Mouse (Mus musculus) midbrain, embryonic 15.5 days (tissue): ENCODE measurements around the gene Cxcr6. TPM values are rescaled to one million over a fixed set of nuclear protein-coding genes. Genes with fewer than 3 reads are reported as not detected.
"Not testable (repeated sequence)": the region's sequence is repeated elsewhere in the genome, so short reads cannot be mapped to it uniquely, and the experiment has no call there.

Experiments used
- ATAC-seq: fragments of 200-750 bp; cut with Nextera tagmentation; replicated peaks from 2 replicates; pipeline ENCODE4 v1.8.0; 2017; ENCODE audit warnings: moderate TSS enrichment
- H3K27ac ChIP-seq: fragments of 300-500 bp; sonication (generic); 2 replicates; pipeline ENCODE4 v1.5.1; 2015; ENCODE audit warnings: mild to moderate bottlenecking, inconsistent platforms
- H3K27me3 ChIP-seq: fragments of 300-500 bp; sonication (generic); replicated peaks from 2 replicates; pipeline ENCODE4 v1.6.1; 2015; ENCODE audit warnings: inconsistent platforms
- H3K36me3 ChIP-seq: fragments of 300-500 bp; sonication (generic); replicated peaks from 2 replicates; pipeline ENCODE4 v1.6.1; 2015; ENCODE audit warnings: inconsistent platforms
- H3K4me1 ChIP-seq: fragments of 300-500 bp; sonication (generic); 2 replicates; pipeline ENCODE4 v1.6.1; 2015; ENCODE audit warnings: inconsistent platforms
- H3K4me2 ChIP-seq: fragments of 300-500 bp; sonication (generic); 2 replicates; pipeline ENCODE4 v1.6.1; 2015; ENCODE audit warnings: inconsistent platforms, mild to moderate bottlenecking, moderate library complexity
- H3K4me3 ChIP-seq: fragments of 300-500 bp; sonication (generic); 2 replicates; pipeline ENCODE4 v1.5.1; 2015; ENCODE audit warnings: mild to moderate bottlenecking, inconsistent platforms
- H3K9ac ChIP-seq: fragments of 300-500 bp; sonication (generic); 2 replicates; pipeline ENCODE4 v1.6.1; 2015; ENCODE audit warnings: mild to moderate bottlenecking, inconsistent platforms
- H3K9me3 ChIP-seq: fragments of 300-500 bp; sonication (generic); 2 replicates; pipeline ENCODE4 v1.6.1; 2016; ENCODE audit warnings: inconsistent platforms
- WGBS: fragments of 180-500 bp; shearing (Covaris S2); methylation state at CpG from one replicate; pipeline ENCODE4 v1.1.7; 2015; ENCODE audit warnings: mixed read lengths; 5-methylcytosine and 5-hydroxymethylcytosine counted together
- polyA plus RNA-seq: library from polyadenylated mRNA; unstranded; fragments of >200 nt; fragmentation: Nextera tagmentation; extraction: Ambion mirVana; gene quantifications from 2 replicates; pipeline ENCODE4 v1.2.1, GENCODE M21; 2015

The Cxcr6 gene
- polyA plus RNA-seq, result 0.19 and 0.23 TPM in 2 replicates

GRCm38 (mm10) chr9:123806267-123806666 is at the start of gene Cxcr6:
Gene Cxcr6, plus strand, starts transcription at chr9:123806475.
- H3K27ac ChIP-seq, result no peak within 1 kb of the TSS
- no peak within 1 kb of the TSS for H3K4me3 ChIP-seq
- H3K4me2 ChIP-seq, result no peak within 1 kb of the TSS
- WGBS, result 91% methylated on average over 5 of the region's 5 CpGs
- H3K27me3 ChIP-seq, result no peaks in the 10 kb centered on the region
- no peaks in the 10 kb centered on the region for H3K4me1 ChIP-seq
- H3K9ac ChIP-seq, result no peak within 1 kb of the TSS
- no peak for ATAC-seq
- no peaks in the 10 kb centered on the region for H3K9me3 ChIP-seq
- no peaks in the 10 kb centered on the region for H3K36me3 ChIP-seq

DNA sequence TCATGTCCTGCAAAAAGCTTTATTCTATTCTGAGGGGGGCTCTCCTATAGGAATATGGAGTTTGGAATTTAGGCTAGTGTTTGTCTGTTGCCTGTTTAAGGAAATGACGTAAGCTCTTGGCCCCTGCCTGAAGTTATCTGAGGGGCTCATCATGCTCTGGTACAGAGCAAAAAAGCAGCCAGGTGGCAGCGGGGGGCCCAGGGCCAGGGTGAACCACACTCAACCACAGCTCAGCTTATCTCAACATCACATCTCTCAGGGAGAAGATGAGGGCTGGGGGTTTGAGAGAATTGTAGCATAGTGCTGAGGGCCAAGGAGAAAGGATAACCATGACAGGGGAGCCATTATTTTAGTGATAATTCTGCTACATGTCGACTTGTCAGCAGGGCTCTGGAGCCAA is 49.5 kb upstream of the Cxcr6 start:
- Histone ChIP-seq H3K36me3 (no peaks in the 10 kb centered on the region), H3K27me3 (no peaks in the 10 kb centered on the region), H3K9ac (no peak overlapping the region), H3K4me2 (no peak overlapping the region), H3K4me3 (no peak overlapping the region), H3K9me3 (no peaks in the 10 kb centered on the region), H3K27ac (no peak overlapping the region), H3K4me1 (no peaks in the 10 kb centered on the region)
- 91% methylated on average over 3 of the region's 3 CpGs for WGBS
- ATAC-seq, result no peak

DNA sequence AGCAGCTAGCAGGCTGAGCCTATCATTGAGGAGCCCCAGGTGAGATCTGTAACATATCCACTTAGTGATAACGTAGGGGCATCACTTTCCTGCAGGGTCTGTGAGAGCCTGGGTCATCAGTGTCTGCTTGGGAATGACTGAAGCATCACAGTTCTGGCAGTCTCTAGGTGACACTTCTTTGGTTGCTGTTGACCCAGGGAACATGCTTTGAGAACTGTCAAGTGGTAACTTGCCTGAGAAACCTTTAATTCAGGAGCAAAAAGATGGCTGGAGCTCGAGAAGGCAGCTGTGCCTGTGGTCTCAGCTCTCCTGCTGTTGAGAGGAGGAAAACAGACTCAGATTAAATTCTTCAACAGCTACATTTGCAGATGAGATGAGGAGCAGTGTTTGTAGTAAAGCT is 48.9 kb upstream of the Cxcr6 start:
- H3K9ac ChIP-seq, result no peak overlapping the region
- no peak overlapping the region for H3K4me3 ChIP-seq
- no peak overlapping the region for H3K27ac ChIP-seq
- H3K4me1 ChIP-seq, result no peaks in the 10 kb centered on the region
- ATAC-seq, result no peak
- no peaks in the 10 kb centered on the region for H3K9me3 ChIP-seq
- WGBS, result 58% methylated on average over 2 of the region's 2 CpGs
- H3K36me3 ChIP-seq, result no peaks in the 10 kb centered on the region
- no peak overlapping the region for H3K4me2 ChIP-seq
- H3K27me3 ChIP-seq, result no peaks in the 10 kb centered on the region

DNA sequence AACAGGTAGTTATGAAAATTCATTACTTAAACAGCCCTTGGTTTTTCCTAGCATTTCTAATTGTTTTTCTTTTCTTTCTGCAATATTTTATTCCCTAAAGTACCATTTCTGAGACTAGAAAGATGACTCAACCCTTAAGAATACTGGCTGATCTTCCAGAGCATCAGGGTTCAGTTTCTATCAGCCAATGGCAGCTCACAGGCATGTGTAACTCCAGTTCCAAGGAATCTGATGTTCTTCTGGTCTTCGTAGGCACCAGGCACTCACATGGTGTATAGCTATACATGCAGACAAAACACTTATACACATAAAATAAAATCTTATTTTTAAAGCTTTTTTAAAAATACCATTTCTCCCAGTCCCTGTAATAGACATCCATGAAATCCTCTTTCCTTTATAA is 48.1 kb upstream of the Cxcr6 start:
- no peak overlapping the region for H3K9ac ChIP-seq
- no peaks in the 10 kb centered on the region for H3K36me3 ChIP-seq
- no peak overlapping the region for H3K4me2 ChIP-seq
- 82% methylated on average over 1 of the region's 1 CpGs for WGBS
- ATAC-seq, result no peak
- H3K9me3 ChIP-seq, result no peaks in the 10 kb centered on the region
- no peaks in the 10 kb centered on the region for H3K27me3 ChIP-seq
- no peaks in the 10 kb centered on the region for H3K4me1 ChIP-seq
- no peak overlapping the region for H3K4me3 ChIP-seq
- H3K27ac ChIP-seq, result no peak overlapping the region

GRCm38 (mm10) chr9:123758645-123759044 is 47.6 kb upstream of the Cxcr6 start:
- no peaks in the 10 kb centered on the region for H3K4me1 ChIP-seq
- H3K36me3 ChIP-seq, result no peaks in the 10 kb centered on the region
- H3K27ac ChIP-seq, result no peak overlapping the region
- no peaks in the 10 kb centered on the region for H3K9me3 ChIP-seq
- WGBS, result 74% methylated on average over 4 of the region's 4 CpGs
- H3K27me3 ChIP-seq, result no peaks in the 10 kb centered on the region
- H3K9ac ChIP-seq, result no peak overlapping the region
- H3K4me3 ChIP-seq, result no peak overlapping the region
- H3K4me2 ChIP-seq, result no peak overlapping the region
- ATAC-seq, result no peak

- no peak overlapping the region for H3K4me3 ChIP-seq
- no peak for ATAC-seq
- no peaks in the 10 kb centered on the region for H3K4me1 ChIP-seq
- H3K36me3 ChIP-seq, result no peaks in the 10 kb centered on the region
- no peak overlapping the region for H3K27ac ChIP-seq
- WGBS, result 86% methylated on average over 3 of the region's 3 CpGs
- H3K27me3 ChIP-seq, result no peaks in the 10 kb centered on the region
- no peak overlapping the region for H3K4me2 ChIP-seq
- H3K9ac ChIP-seq, result no peak overlapping the region
- no peaks in the 10 kb centered on the region for H3K9me3 ChIP-seq
Measured at GRCm38 (mm10) chr9:123760806-123761205, 45.5 kb upstream of the Cxcr6 start.

DNA sequence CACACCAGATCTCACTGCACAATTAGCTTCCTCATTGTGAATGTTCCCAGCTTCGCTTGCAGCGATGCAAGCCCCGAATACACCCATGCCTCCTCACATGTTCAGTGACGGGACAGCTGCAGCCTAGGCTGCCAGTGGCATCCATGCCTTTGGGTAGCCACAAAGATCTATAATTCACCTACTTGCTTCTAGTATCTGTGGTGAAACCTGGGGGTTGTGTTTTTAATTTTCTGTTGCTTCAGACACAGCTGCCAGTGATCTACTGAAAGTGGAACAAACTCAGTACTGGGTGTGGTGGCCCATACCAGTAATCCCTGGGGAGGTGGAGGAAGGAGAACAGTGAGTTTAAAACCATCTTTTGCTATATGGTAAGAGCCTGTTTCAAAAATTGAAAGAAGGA is 43.4 kb upstream of the Cxcr6 start:
- WGBS, result 90% methylated on average over 4 of the region's 4 CpGs
- Histone ChIP-seq H3K27me3 (no peaks in the 10 kb centered on the region), H3K4me2 (no peak overlapping the region), H3K4me1 (no peaks in the 10 kb centered on the region), H3K36me3 (no peaks in the 10 kb centered on the region), H3K9ac (no peak overlapping the region), H3K4me3 (no peak overlapping the region), H3K27ac (no peak overlapping the region), H3K9me3 (no peaks in the 10 kb centered on the region)
- ATAC-seq, result no peak

DNA sequence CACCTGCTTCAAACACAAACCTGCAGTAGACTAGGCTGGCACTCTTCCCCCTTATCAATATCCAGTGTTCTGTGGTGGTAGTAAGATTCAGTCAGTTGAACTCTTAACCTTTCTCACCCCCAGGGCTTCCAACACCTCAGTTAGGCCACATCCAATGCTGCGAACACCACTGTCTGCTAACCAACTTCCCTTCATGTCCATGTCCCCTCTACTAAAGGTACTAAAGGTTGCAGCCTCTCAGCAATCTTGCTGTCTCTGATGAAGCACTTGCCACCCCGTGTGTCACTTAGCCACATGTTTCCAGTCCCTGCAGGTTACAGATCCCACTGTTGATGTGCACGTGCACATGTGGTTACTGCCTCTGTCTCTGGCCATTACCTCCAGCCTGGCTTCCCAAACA is 42.5 kb upstream of the Cxcr6 start:
- H3K27ac ChIP-seq, result no peak overlapping the region
- no peaks in the 10 kb centered on the region for H3K27me3 ChIP-seq
- H3K36me3 ChIP-seq, result no peaks in the 10 kb centered on the region
- no peaks in the 10 kb centered on the region for H3K4me1 ChIP-seq
- H3K4me3 ChIP-seq, result no peak overlapping the region
- H3K4me2 ChIP-seq, result no peak overlapping the region
- no peak for ATAC-seq
- WGBS, result 84% methylated on average over 3 of the region's 3 CpGs
- no peaks in the 10 kb centered on the region for H3K9me3 ChIP-seq
- no peak overlapping the region for H3K9ac ChIP-seq

- H3K27me3 ChIP-seq, result no peaks in the 10 kb centered on the region
- H3K4me1 ChIP-seq, result no peaks in the 10 kb centered on the region
- no peak overlapping the region for H3K4me2 ChIP-seq
- H3K9ac ChIP-seq, result no peak overlapping the region
- H3K36me3 ChIP-seq, result no peaks in the 10 kb centered on the region
- no peaks in the 10 kb centered on the region for H3K9me3 ChIP-seq
- WGBS, result 87% methylated on average over 3 of the region's 3 CpGs
- H3K4me3 ChIP-seq, result no peak overlapping the region
- no peak for ATAC-seq
- no peak overlapping the region for H3K27ac ChIP-seq
Measured at GRCm38 (mm10) chr9:123766996-123767395, 39.3 kb upstream of the Cxcr6 start.

DNA sequence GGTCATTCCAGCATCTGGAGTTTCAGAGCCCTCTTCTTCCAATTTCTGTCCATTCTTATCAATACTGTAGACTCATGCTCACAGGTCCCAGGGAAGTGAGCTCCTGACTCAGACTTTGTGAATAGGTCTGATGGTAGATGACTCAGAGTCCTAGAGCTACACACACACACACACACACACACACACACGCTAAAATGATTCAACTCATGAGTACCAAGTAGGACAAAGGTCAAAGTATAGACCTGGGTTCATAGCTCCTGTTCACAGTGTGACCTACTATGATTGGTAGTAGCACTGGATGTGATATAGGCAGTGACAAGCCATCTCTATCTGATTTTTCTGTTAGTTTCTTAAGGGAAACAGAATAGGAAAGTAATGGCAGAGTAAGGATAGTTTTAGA is 37.8 kb upstream of the Cxcr6 start:
- no peak overlapping the region for H3K4me3 ChIP-seq
- no peak overlapping the region for H3K9ac ChIP-seq
- no peaks in the 10 kb centered on the region for H3K27me3 ChIP-seq
- no peak for ATAC-seq
- H3K36me3 ChIP-seq, result no peaks in the 10 kb centered on the region
- no peaks in the 10 kb centered on the region for H3K9me3 ChIP-seq
- H3K27ac ChIP-seq, result no peak overlapping the region
- H3K4me1 ChIP-seq, result no peaks in the 10 kb centered on the region
- 53% methylated on average over 1 of the region's 1 CpGs for WGBS
- H3K4me2 ChIP-seq, result no peak overlapping the region

DNA sequence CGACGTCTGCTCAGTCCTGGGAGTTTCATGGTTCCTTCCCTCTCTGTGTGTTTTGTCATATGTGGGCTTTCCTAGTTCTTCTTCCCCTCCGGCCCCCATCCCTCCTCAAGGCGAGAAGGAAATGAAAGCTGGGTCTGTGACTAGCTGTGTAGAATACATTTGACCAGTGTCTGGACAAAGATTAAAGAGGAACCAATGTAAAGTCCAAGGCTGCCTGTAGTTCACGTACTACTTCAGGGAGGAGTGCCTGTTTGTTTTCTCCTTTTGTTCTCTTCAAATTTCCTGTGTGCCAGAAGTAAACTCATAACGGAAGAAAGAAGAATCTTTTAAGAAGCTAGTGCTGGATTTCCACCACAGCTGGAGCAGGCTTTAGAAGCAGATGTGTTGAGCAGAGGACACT is 36.7 kb upstream of the Cxcr6 start:
- no peak for ATAC-seq
- Histone ChIP-seq H3K9ac (no peak overlapping the region), H3K4me3 (no peak overlapping the region), H3K27me3 (no peaks in the 10 kb centered on the region), H3K27ac (no peak overlapping the region), H3K4me1 (no peaks in the 10 kb centered on the region), H3K36me3 (no peaks in the 10 kb centered on the region), H3K9me3 (no peaks in the 10 kb centered on the region), H3K4me2 (no peak overlapping the region)
- WGBS, result 59% methylated on average over 6 of the region's 6 CpGs

DNA sequence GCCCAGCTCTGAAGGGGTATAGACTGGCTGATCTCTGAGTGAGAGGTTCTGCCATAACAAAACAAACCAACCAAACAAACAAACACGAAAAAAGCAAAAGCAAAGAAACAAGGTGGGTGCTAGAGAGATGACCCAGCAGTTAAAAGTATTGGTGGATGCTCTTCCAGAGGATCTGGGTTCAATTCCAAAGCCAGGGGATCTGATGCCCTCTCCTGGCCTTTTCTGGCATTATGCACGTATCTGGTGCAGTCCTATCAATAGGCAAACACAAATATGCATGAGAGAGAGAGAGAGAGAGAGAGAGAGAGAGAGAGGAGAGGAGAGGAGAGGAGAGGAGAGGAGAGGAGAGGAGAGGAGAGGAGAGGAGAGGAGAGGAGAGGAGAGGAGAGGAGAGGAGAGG is 33.0 kb upstream of the Cxcr6 start:
- not testable (repeated sequence) for H3K36me3 ChIP-seq, H3K4me2 ChIP-seq, H3K4me3 ChIP-seq, H3K27ac ChIP-seq, H3K4me1 ChIP-seq, H3K9me3 ChIP-seq, ATAC-seq, H3K9ac ChIP-seq, H3K27me3 ChIP-seq
- 38% methylated on average over 2 of the region's 2 CpGs for WGBS

- no peak overlapping the region for H3K9ac ChIP-seq
- no peak overlapping the region for H3K4me3 ChIP-seq
- H3K4me2 ChIP-seq, result no peak overlapping the region
- no peak for ATAC-seq
- 0 out of 2 replicates have a peak, but pooled peaks cover 1% of the 10 kb centered on the region for H3K9me3 ChIP-seq
- H3K27me3 ChIP-seq, result no peaks in the 10 kb centered on the region
- peaks cover 3% of the 10 kb centered on the region; the same call in 1 of the 2 replicates for H3K36me3 ChIP-seq
- no peak overlapping the region for H3K27ac ChIP-seq
- 84% methylated on average over 4 of the region's 4 CpGs for WGBS
- no peaks in the 10 kb centered on the region for H3K4me1 ChIP-seq
Measured at GRCm38 (mm10) chr9:123788855-123789529, 17.3 kb upstream of the Cxcr6 start.
